Mouse (Mus musculus) kidney, embryonic 14.5 days (tissue): ENCODE measurements around the gene Otud7a. TPM values are rescaled to one million over a fixed set of nuclear protein-coding genes. Genes with fewer than 3 reads are reported as not detected.

Source experiments
- ATAC-seq: fragments of 200-750 bp; cut with Nextera tagmentation; 2 replicates; pipeline ENCODE4 v1.8.0; 2017; ENCODE audit warnings: moderate number of reproducible peaks, mild to moderate bottlenecking, moderate TSS enrichment, moderate library complexity; ENCODE audit not compliant: low FRiP score, low TSS enrichment
- H3K27ac ChIP-seq: fragments of 300-500 bp; sonication (generic); 2 replicates; pipeline ENCODE4 v1.5.1; 2014; ENCODE audit warnings: low read depth, mild to moderate bottlenecking, low read length, moderate library complexity, mixed read lengths
- H3K27me3 ChIP-seq: fragments of 300-500 bp; sonication (generic); 2 replicates; pipeline ENCODE4 v1.6.1; 2014; ENCODE audit warnings: mild to moderate bottlenecking, low read length; ENCODE audit not compliant: control insufficient read depth, insufficient read depth
- H3K36me3 ChIP-seq: fragments of 300-500 bp; sonication (generic); 2 replicates; pipeline ENCODE4 v1.6.1; 2014; ENCODE audit warnings: low read length, mixed read lengths; ENCODE audit not compliant: control insufficient read depth, insufficient read depth
- H3K4me1 ChIP-seq: fragments of 300-500 bp; sonication (generic); 2 replicates; pipeline ENCODE4 v1.6.1; 2014; ENCODE audit warnings: low read length, mixed read lengths; ENCODE audit not compliant: control insufficient read depth, insufficient read depth
- H3K4me2 ChIP-seq: fragments of 300-500 bp; sonication (generic); replicated peaks from 2 replicates; pipeline ENCODE4 v1.6.1; 2014; ENCODE audit warnings: low read depth, mild to moderate bottlenecking, low read length
- H3K4me3 ChIP-seq: fragments of 300-500 bp; sonication (generic); 2 replicates; pipeline ENCODE4 v1.5.1; 2014; ENCODE audit warnings: mild to moderate bottlenecking, low read length
- H3K9ac ChIP-seq: fragments of 300-500 bp; sonication (generic); 2 replicates; pipeline ENCODE4 v1.6.1; 2014; ENCODE audit warnings: low read depth, mild to moderate bottlenecking, low read length, moderate library complexity
- H3K9me3 ChIP-seq: fragments of 300-500 bp; sonication (generic); 2 replicates; pipeline ENCODE4 v1.6.1; 2016; ENCODE audit warnings: low read length; ENCODE audit not compliant: control insufficient read depth
- WGBS: fragments of 180-500 bp; shearing (Covaris S2); extraction: QIAGEN DNeasy Blood & Tissue Kit; methylation state at CpG from one replicate; pipeline ENCODE4 v1.1.7; 2014; 5-methylcytosine and 5-hydroxymethylcytosine counted together
- polyA plus RNA-seq: library from polyadenylated mRNA; unstranded; fragments of >200 nt; fragmentation: Nextera tagmentation; extraction: Ambion mirVana; gene quantifications from 2 replicates; pipeline ENCODE4 v1.2.1, GENCODE M21; 2014

The Otud7a gene
- polyA plus RNA-seq: 0.10 and 0.31 TPM in 2 replicates

- Histone ChIP-seq H3K27ac (no peak within 1 kb of the TSS), H3K27me3 (peaks cover 18% of the 10 kb centered on the region), H3K36me3 (no peaks in the 10 kb centered on the region), H3K4me1 (no peaks in the 10 kb centered on the region), H3K4me2 (peak within 1 kb of the TSS; percentile 92), H3K9ac (peak within 1 kb of the TSS; percentile 52; the same call in 1 of the 2 replicates), H3K4me3 (peak within 1 kb of the TSS; percentile 55), H3K9me3 (no peaks in the 10 kb centered on the region)
- ATAC-seq: peak; percentile 93
- WGBS: under 1% methylated on average over 71 of the region's 123 CpGs
These were observed at the start of gene Otud7a for GRCm38 (mm10) chr7:63444484-63445345. Gene Otud7a (plus strand): TSS chr7:63444751.

- no peak overlapping the region for H3K9ac ChIP-seq
- no peaks in the 10 kb centered on the region for H3K9me3 ChIP-seq
- no peaks in the 10 kb centered on the region for H3K36me3 ChIP-seq
- no peak overlapping the region for H3K4me2 ChIP-seq
- H3K4me1 ChIP-seq: no peaks in the 10 kb centered on the region
- no peak for ATAC-seq
- H3K27me3 ChIP-seq: no peaks in the 10 kb centered on the region
- H3K27ac ChIP-seq: no peak overlapping the region
- no peak overlapping the region for H3K4me3 ChIP-seq
These were observed 38.6 kb upstream of the Otud7a start for GRCm38 (mm10) chr7:63405988-63406387.

GRCm38 (mm10) chr7:63445346-63445700 is 772 bp downstream of the Otud7a start:
- Histone ChIP-seq H3K4me1 (no peaks in the 10 kb centered on the region), H3K4me3 (peak overlapping the region; percentile 55), H3K27ac (no peak overlapping the region), H3K36me3 (no peaks in the 10 kb centered on the region), H3K4me2 (peak overlapping the region; percentile 92), H3K9me3 (no peaks in the 10 kb centered on the region), H3K9ac (0 out of 2 replicates have a peak overlapping the region, but pooled peaks have one; percentile 52), H3K27me3 (peaks cover 18% of the 10 kb centered on the region)
- 24% methylated on average over 10 of the region's 10 CpGs for WGBS
- no peak for ATAC-seq

- no peak overlapping the region for H3K4me3 ChIP-seq
- no peaks in the 10 kb centered on the region for H3K9me3 ChIP-seq
- peaks cover 18% of the 10 kb centered on the region for H3K27me3 ChIP-seq
- WGBS: 43% methylated on average over 1 of the region's 1 CpGs
- ATAC-seq: no peak
- no peak overlapping the region for H3K27ac ChIP-seq
- H3K4me2 ChIP-seq: no peak overlapping the region
- no peaks in the 10 kb centered on the region for H3K36me3 ChIP-seq
- no peak overlapping the region for H3K9ac ChIP-seq
- no peaks in the 10 kb centered on the region for H3K4me1 ChIP-seq
These were observed 2.4 kb downstream of the Otud7a start for GRCm38 (mm10) chr7:63446951-63447350.

- whole genome bisulfite sequencing: 77% methylated on average over 3 of the region's 3 CpGs
- no peak for ATAC-seq
- H3K9me3 ChIP-seq: no peaks in the 10 kb centered on the region
These were observed 10.7 kb downstream of the Otud7a start for GRCm38 (mm10) chr7:63455228-63455627.

GRCm38 (mm10) chr7:63462234-63462633 is 17.7 kb downstream of the Otud7a start:
- no peak overlapping the region for H3K9ac ChIP-seq
- H3K27me3 ChIP-seq: no peaks in the 10 kb centered on the region
- no peaks in the 10 kb centered on the region for H3K9me3 ChIP-seq
- WGBS: 79% methylated on average over 2 of the region's 2 CpGs
- ATAC-seq: no peak
- no peak overlapping the region for H3K4me2 ChIP-seq
- H3K27ac ChIP-seq: no peak overlapping the region
- no peaks in the 10 kb centered on the region for H3K36me3 ChIP-seq
- no peaks in the 10 kb centered on the region for H3K4me1 ChIP-seq
- no peak overlapping the region for H3K4me3 ChIP-seq

More at GRCm38 (mm10) chr7:63455228-63455627, 10.7 kb downstream of the Otud7a start:
- Histone ChIP-seq H3K9ac (no peak overlapping the region), H3K27me3 (no peaks in the 10 kb centered on the region), H3K4me3 (no peak overlapping the region), H3K4me2 (no peak overlapping the region), H3K4me1 (no peaks in the 10 kb centered on the region), H3K36me3 (no peaks in the 10 kb centered on the region), H3K27ac (no peak overlapping the region)

GRCm38 (mm10) chr7:63462684-63463083 is 18.1 kb downstream of the Otud7a start:
- 92% methylated on average over 2 of the region's 2 CpGs for WGBS

GRCm38 (mm10) chr7:63466729-63467128 is 22.2 kb downstream of the Otud7a start:
- no peak for ATAC-seq
- H3K27me3 ChIP-seq: no peaks in the 10 kb centered on the region
- WGBS: 86% methylated on average over 6 of the region's 6 CpGs
- H3K4me1 ChIP-seq: no peaks in the 10 kb centered on the region
- H3K36me3 ChIP-seq: no peaks in the 10 kb centered on the region
- H3K9me3 ChIP-seq: no peaks in the 10 kb centered on the region
- no peak overlapping the region for H3K4me3 ChIP-seq
- no peak overlapping the region for H3K4me2 ChIP-seq
- H3K9ac ChIP-seq: no peak overlapping the region
- no peak overlapping the region for H3K27ac ChIP-seq

More at GRCm38 (mm10) chr7:63462684-63463083, 18.1 kb downstream of the Otud7a start:
- no peak for ATAC-seq
- Histone ChIP-seq H3K9me3 (no peaks in the 10 kb centered on the region), H3K9ac (no peak overlapping the region), H3K4me1 (no peaks in the 10 kb centered on the region), H3K27me3 (no peaks in the 10 kb centered on the region), H3K36me3 (no peaks in the 10 kb centered on the region), H3K27ac (no peak overlapping the region), H3K4me3 (no peak overlapping the region), H3K4me2 (no peak overlapping the region)

- WGBS: 84% methylated on average over 3 of the region's 3 CpGs
- Histone ChIP-seq H3K9ac (no peak overlapping the region), H3K27me3 (no peaks in the 10 kb centered on the region), H3K4me1 (no peaks in the 10 kb centered on the region), H3K4me3 (no peak overlapping the region), H3K4me2 (no peak overlapping the region), H3K9me3 (no peaks in the 10 kb centered on the region), H3K27ac (no peak overlapping the region), H3K36me3 (no peaks in the 10 kb centered on the region)
- ATAC-seq: no peak
These were observed 23.7 kb downstream of the Otud7a start for GRCm38 (mm10) chr7:63468258-63468657.
